In genomic region chr1:86389230-86389629, GRCm38 (mm10) we compare ENCODE assay signal across 8 mouse cellular contexts. TPM values are rescaled to one million over a fixed set of nuclear protein-coding genes. Genes with fewer than 3 reads are reported as not detected.
DNase-seq lines count a peak whose midpoint lies in the region; ATAC-seq and TF ChIP-seq lines count a peak whose summit lies in the region.
"Had no signal": no experiment of that assay in that cellular context is flagged by ENCODE, and none has a peak within 500 bp of the region (broad histone marks: within the 10 kb centered on the region; RNA-seq: fewer than 3 reads in every experiment).

No protein-coding gene starts in this region.

- ATAC-seq in forebrain, embryonic 13.5 days = peak; percentile 38; the same call in 1 of the 2 replicates
- peak; percentile 32; the same call in 1 of the 2 replicates for ATAC-seq in hindbrain, embryonic 13.5 days (ENCODE audit: low FRiP score)
- peak; percentile 65; the same call in 1 of the 2 replicates for ATAC-seq in midbrain, embryonic 11.5 days (ENCODE audit: low FRiP score)

- H3K4me2 ChIP-seq in forebrain, embryonic 13.5 days = no peak overlapping the region
- H3K4me2 ChIP-seq in hindbrain, embryonic 13.5 days = no peak overlapping the region
- no peak overlapping the region for H3K4me2 ChIP-seq in midbrain, embryonic 11.5 days
- H3K4me2 ChIP-seq: liver, embryonic 15.5 days had no signal

- no peaks in the 10 kb centered on the region for H3K9me3 ChIP-seq in forebrain, embryonic 13.5 days (replicated peaks)
- H3K9me3 ChIP-seq in hindbrain, embryonic 13.5 days = no peaks in the 10 kb centered on the region
- no peaks in the 10 kb centered on the region for H3K9me3 ChIP-seq in midbrain, embryonic 11.5 days (ENCODE audit: control insufficient read depth, low read length)
- H3K9me3 ChIP-seq: liver, embryonic 15.5 days had no signal

- peak; percentile 93 for TF ChIP-seq CTCF in left cerebral cortex, adult 2 months (IDR thresholded peaks at IDR 0.05)

- intact Hi-C loops in left cerebral cortex, adult 2 months (cut with DNase I) = loop anchor here (2.0 kb wide), 1 partner anchor 42 kb away; no protein-coding TSS in a partner anchor

- DNase-seq in NIH3T3 (ENCODE audit: low read depth) = peak; percentile 82
- peak; percentile 61 for DNase-seq in c-Kit-positive CD71-positive TER-119-positive erythroid progenitor cells, embryonic 14.5 days (ENCODE audit: low spot score)
- DNase-seq in left cerebral cortex, adult 2 months (ENCODE audit: extremely low spot score in 1 of 2, low spot score in 2 of 2) = peak; percentile 57 to 76
- peak; percentile 99 for DNase-seq in midbrain, embryonic 11.5 days (ENCODE audit: low spot score, missing footprints)
- DNase-seq in skeletal muscle tissue, adult 2 months (ENCODE audit: low read depth, low spot score) = peak; percentile 25

- no peak overlapping the region for H3K9ac ChIP-seq in forebrain, embryonic 13.5 days
- H3K9ac ChIP-seq in hindbrain, embryonic 13.5 days = no peak overlapping the region
- H3K9ac ChIP-seq in midbrain, embryonic 11.5 days (ENCODE audit: low read length) = no peak overlapping the region
- H3K9ac ChIP-seq: liver, embryonic 15.5 days had no signal

- no peaks in the 10 kb centered on the region for H3K4me1 ChIP-seq in forebrain, embryonic 13.5 days
- H3K4me1 ChIP-seq in hindbrain, embryonic 13.5 days (replicated peaks) = no peaks in the 10 kb centered on the region
- H3K4me1 ChIP-seq in midbrain, embryonic 11.5 days (ENCODE audit: control insufficient read depth, insufficient read depth, low read length) = no peaks in the 10 kb centered on the region
- H3K4me1 ChIP-seq: liver, embryonic 15.5 days had no signal

- no peak overlapping the region for H3K4me3 ChIP-seq in forebrain, embryonic 13.5 days
- H3K4me3 ChIP-seq in hindbrain, embryonic 13.5 days = no peak overlapping the region
- H3K4me3 ChIP-seq in left cerebral cortex, adult 2 months = no peak overlapping the region
- H3K4me3 ChIP-seq in midbrain, embryonic 11.5 days (ENCODE audit: low read depth, low read length) = no peak overlapping the region
- H3K4me3 ChIP-seq: liver, embryonic 15.5 days had no signal

- H3K36me3 ChIP-seq in forebrain, embryonic 13.5 days (ENCODE audit: poor library complexity, severe bottlenecking) = no peaks in the 10 kb centered on the region
- H3K36me3 ChIP-seq in hindbrain, embryonic 13.5 days = no peaks in the 10 kb centered on the region
- H3K36me3 ChIP-seq in midbrain, embryonic 11.5 days (ENCODE audit: control insufficient read depth, insufficient read depth, low read length) = no peaks in the 10 kb centered on the region
- H3K36me3 ChIP-seq: liver, embryonic 15.5 days had no signal

- H3K27me3 ChIP-seq in forebrain, embryonic 13.5 days = no peaks in the 10 kb centered on the region
- no peaks in the 10 kb centered on the region for H3K27me3 ChIP-seq in hindbrain, embryonic 13.5 days
- H3K27me3 ChIP-seq in midbrain, embryonic 11.5 days (ENCODE audit: control insufficient read depth, insufficient read depth, low read length) = no peaks in the 10 kb centered on the region

- no peak overlapping the region for H3K27ac ChIP-seq in forebrain, embryonic 13.5 days
- H3K27ac ChIP-seq in hindbrain, embryonic 13.5 days = no peak overlapping the region
- no peak overlapping the region for H3K27ac ChIP-seq in left cerebral cortex, adult 2 months
- H3K27ac ChIP-seq in midbrain, embryonic 11.5 days (ENCODE audit: low read depth, low read length) = no peak overlapping the region
- H3K27ac ChIP-seq: liver, embryonic 15.5 days had no signal

- WGBS in forebrain, embryonic 13.5 days = 5% methylated on average over 11 of the region's 11 CpGs
- WGBS in hindbrain, embryonic 13.5 days = 4% methylated on average over 11 of the region's 11 CpGs
- WGBS in midbrain, embryonic 11.5 days = 2% methylated on average over 11 of the region's 11 CpGs

RNA-seq across cellular contexts. Expression of gene Ncl, which starts 30.0 kb away (rescaled TPM):
- polyA plus RNA-seq in forebrain, embryonic 13.5 days (2015; fragmentation: Nextera tagmentation; extraction: Ambion mirVana) = 285 and 294 TPM in 2 replicates
- 219 and 230 TPM in 2 replicates for polyA plus RNA-seq in hindbrain, embryonic 13.5 days (2015; fragmentation: Nextera tagmentation; extraction: Ambion mirVana)
- total RNA-seq in left cerebral cortex, adult 2 months (2021) = 100 to 1,000 TPM; 131 to 133 TPM
- 339 and 375 TPM in 2 replicates for polyA plus RNA-seq in midbrain, embryonic 11.5 days (2014; fragmentation: Nextera tagmentation; extraction: Ambion mirVana)

RNA-seq across cellular contexts. Expression of gene Nmur1, which starts 36.8 kb away (rescaled TPM):
- 0.14 TPM in 1 of 2 replicates, not detected in the other for polyA plus RNA-seq in forebrain, embryonic 13.5 days (2015; fragmentation: Nextera tagmentation; extraction: Ambion mirVana)
- not detected in 2 replicates for polyA plus RNA-seq in hindbrain, embryonic 13.5 days (2015; fragmentation: Nextera tagmentation; extraction: Ambion mirVana)
- total RNA-seq in left cerebral cortex, adult 2 months (2021) = not detected
- polyA plus RNA-seq in midbrain, embryonic 11.5 days (2014; fragmentation: Nextera tagmentation; extraction: Ambion mirVana) = not detected in 2 replicates
- polyA plus RNA-seq: liver, embryonic 15.5 days had no signal

RNA-seq across cellular contexts. Expression of gene Tex44, which starts 36.9 kb away (rescaled TPM):
- not detected in 2 replicates for polyA plus RNA-seq in forebrain, embryonic 13.5 days (2015; fragmentation: Nextera tagmentation; extraction: Ambion mirVana)
- not detected in 2 replicates for polyA plus RNA-seq in hindbrain, embryonic 13.5 days (2015; fragmentation: Nextera tagmentation; extraction: Ambion mirVana)
- not detected for total RNA-seq in left cerebral cortex, adult 2 months (2021)
- polyA plus RNA-seq in midbrain, embryonic 11.5 days (2014; fragmentation: Nextera tagmentation; extraction: Ambion mirVana) = not detected in 2 replicates
- polyA plus RNA-seq: liver, embryonic 15.5 days had no signal

Comparison
In these comparisons a context has a peak if more than half of its experiments do, and no peak if none do; other contexts are left out.
1. DNase-seq: peak in every context shown above with its lines; median percentile 99 in midbrain, embryonic 11.5 days; 82 in NIH3T3; 66 in left cerebral cortex, adult 2 months; 61 in c-Kit-positive CD71-positive TER-119-positive erythroid progenitor cells, embryonic 14.5 days; 25 in skeletal muscle tissue, adult 2 months.